Mouse (Mus musculus) lung, adult 2 months (tissue): ENCODE results near the gene Cers6.

ENCODE experiments used
- CTCF ChIP-seq: fragments of 200-500 bp; IDR thresholded peaks from 2 replicates; pipeline ENCODE4 v1.5.1; 2011; ENCODE audit warnings: mild to moderate bottlenecking, low read length, control low read depth; ENCODE audit not compliant: insufficient read depth
- POLR2A ChIP-seq: fragments of 200-500 bp; IDR thresholded peaks from 2 replicates; pipeline ENCODE4 v1.6.1; 2011; ENCODE audit warnings: low read depth, mild to moderate bottlenecking, control low read depth, low read length, borderline replicate concordance; ENCODE audit errors: extremely low read depth

DNA sequence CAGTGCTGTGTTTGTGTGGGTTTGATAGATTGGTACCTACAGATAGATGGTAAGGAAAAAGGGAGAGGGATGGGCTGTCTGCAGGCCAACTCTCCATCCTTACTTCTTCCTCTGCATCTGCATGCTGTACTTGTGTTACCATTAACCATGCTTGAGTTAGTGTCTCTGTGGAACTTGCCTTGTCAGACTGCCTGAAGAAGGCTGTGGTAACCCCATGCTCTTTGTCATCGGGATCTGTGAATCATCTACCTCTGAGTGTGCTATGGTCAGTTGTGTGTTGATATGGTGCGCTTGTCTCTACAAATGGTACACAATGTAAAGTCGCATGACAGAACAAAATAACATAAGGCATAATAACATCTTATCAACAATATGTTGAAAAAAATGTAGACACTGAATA, 94.9 kb downstream of the Cers6 start:
- TF ChIP-seq POLR2A (no peak), CTCF (no peak)
